Mouse (Mus musculus): ENCODE results near the gene Dffa.

Dffa gene

GRCm38 (mm10) chr4:149103875-149104561, at the start of gene Dffa:
Dffa (plus strand) TSS chr4:149104146.
- peak; percentile 78 for DNase-seq (ENCODE audit: extremely low read depth, insufficient read length, low spot score)

- no peak for DNase-seq (ENCODE audit: extremely low read depth, insufficient read length, low spot score)
Observed at GRCm38 (mm10) chr4:149055847-149056246, 48.1 kb upstream of the Dffa start.

GRCm38 (mm10) chr4:149056957-149057356, 47.0 kb upstream of the Dffa start:
- no peak for DNase-seq (ENCODE audit: extremely low read depth, insufficient read length, low spot score)

GRCm38 (mm10) chr4:149057470-149057869, 46.5 kb upstream of the Dffa start:
- no peak for DNase-seq (ENCODE audit: extremely low read depth, insufficient read length, low spot score)

- no peak for DNase-seq (ENCODE audit: extremely low read depth, insufficient read length, low spot score)
Observed at GRCm38 (mm10) chr4:149058298-149058697, 45.6 kb upstream of the Dffa start.

- no peak for DNase-seq (ENCODE audit: extremely low read depth, insufficient read length, low spot score)
Observed at GRCm38 (mm10) chr4:149059713-149060112, 44.2 kb upstream of the Dffa start.

GRCm38 (mm10) chr4:149060621-149061431, 43.1 kb upstream of the Dffa start:
- no peak for DNase-seq (ENCODE audit: extremely low read depth, insufficient read length, low spot score)

GRCm38 (mm10) chr4:149061432-149061718, 42.6 kb upstream of the Dffa start:
- no peak for DNase-seq (ENCODE audit: extremely low read depth, insufficient read length, low spot score)

GRCm38 (mm10) chr4:149062406-149063318, 41.3 kb upstream of the Dffa start:
- DNase-seq (ENCODE audit: extremely low read depth, insufficient read length, low spot score) = no peak

GRCm38 (mm10) chr4:149064061-149064854, 39.7 kb upstream of the Dffa start:
- no peak for DNase-seq (ENCODE audit: extremely low read depth, insufficient read length, low spot score)

GRCm38 (mm10) chr4:149066672-149067551, 37.0 kb upstream of the Dffa start:
- no peak for DNase-seq (ENCODE audit: extremely low read depth, insufficient read length, low spot score)

GRCm38 (mm10) chr4:149075073-149075472, 28.9 kb upstream of the Dffa start:
- no peak for DNase-seq (ENCODE audit: extremely low read depth, insufficient read length, low spot score)

GRCm38 (mm10) chr4:149075871-149076575, 27.9 kb upstream of the Dffa start:
- DNase-seq (ENCODE audit: extremely low read depth, insufficient read length, low spot score) = peak; percentile 66

GRCm38 (mm10) chr4:149078261-149078660, 25.7 kb upstream of the Dffa start:
- DNase-seq (ENCODE audit: extremely low read depth, insufficient read length, low spot score) = no peak

- no peak for DNase-seq (ENCODE audit: extremely low read depth, insufficient read length, low spot score)
Observed at GRCm38 (mm10) chr4:149079629-149080028, 24.3 kb upstream of the Dffa start.

GRCm38 (mm10) chr4:149080111-149080510, 23.8 kb upstream of the Dffa start:
- DNase-seq (ENCODE audit: extremely low read depth, insufficient read length, low spot score) = no peak

GRCm38 (mm10) chr4:149081528-149081927, 22.4 kb upstream of the Dffa start:
- no peak for DNase-seq (ENCODE audit: extremely low read depth, insufficient read length, low spot score)

- no peak for DNase-seq (ENCODE audit: extremely low read depth, insufficient read length, low spot score)
Observed at GRCm38 (mm10) chr4:149085381-149085780, 18.6 kb upstream of the Dffa start.

GRCm38 (mm10) chr4:149091364-149091763, 12.6 kb upstream of the Dffa start:
- no peak for DNase-seq (ENCODE audit: extremely low read depth, insufficient read length, low spot score)
